Mouse (Mus musculus): Measurements from ENCODE around the gene Opcml. TPM values are rescaled to one million over a fixed set of nuclear protein-coding genes. Genes with fewer than 3 reads are reported as not detected.

Opcml gene
- polyA plus RNA-seq, 1 experiment = not detected

DNA sequence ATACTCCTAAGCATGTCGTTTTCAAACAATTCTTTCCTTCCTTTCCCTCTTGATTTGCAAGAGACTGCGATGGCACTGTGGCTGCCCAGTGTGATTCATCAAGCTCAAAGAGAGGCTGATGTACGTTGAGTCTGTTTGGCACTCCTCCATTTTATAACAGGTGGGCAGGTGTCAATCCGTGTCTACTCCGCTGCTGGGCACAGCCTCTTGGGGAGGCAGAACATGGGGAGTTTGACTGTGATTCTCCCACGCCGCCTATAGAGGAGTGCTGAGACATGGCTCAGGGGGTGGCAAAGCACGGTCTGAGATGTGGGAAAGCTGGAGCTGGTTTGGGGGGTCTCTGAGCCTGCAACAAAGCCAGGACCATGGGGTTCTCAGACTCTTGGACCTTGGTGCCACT lies 513.1 kb downstream of the Opcml start:
- Histone ChIP-seq H3K9ac (ENCODE audit: low read depth, poor library complexity, severe bottlenecking) (no peak overlapping the region), H3K9me3 (replicated peaks; ENCODE audit: control insufficient read depth, insufficient read depth, low read length, poor library complexity, severe bottlenecking) (no peaks in the 10 kb centered on the region), H3K27me3 (ENCODE audit: control insufficient read depth, insufficient read depth, low read length, poor library complexity, severe bottlenecking) (no peaks in the 10 kb centered on the region), H3K36me3 (ENCODE audit: control insufficient read depth, insufficient read depth, low read length, poor library complexity, severe bottlenecking) (no peaks in the 10 kb centered on the region), H3K4me3 (ENCODE audit: low read depth, low read length) (no peak overlapping the region), H3K27ac (ENCODE audit: insufficient read depth, low read length) (no peak overlapping the region), H3K4me1 (ENCODE audit: control insufficient read depth, insufficient read depth, low read length) (no peaks in the 10 kb centered on the region)
- no peak for TF ChIP-seq POLR2A (IDR thresholded peaks at IDR 0.05; ENCODE audit: insufficient read depth, low read length)
- TF ChIP-seq CTCF (IDR thresholded peaks at IDR 0.05; ENCODE audit: low read depth, low read length) = no peak
- TF ChIP-seq EP300 (IDR thresholded peaks at IDR 0.05; ENCODE audit: insufficient read depth, low read depth, low read length) = no peak

DNA sequence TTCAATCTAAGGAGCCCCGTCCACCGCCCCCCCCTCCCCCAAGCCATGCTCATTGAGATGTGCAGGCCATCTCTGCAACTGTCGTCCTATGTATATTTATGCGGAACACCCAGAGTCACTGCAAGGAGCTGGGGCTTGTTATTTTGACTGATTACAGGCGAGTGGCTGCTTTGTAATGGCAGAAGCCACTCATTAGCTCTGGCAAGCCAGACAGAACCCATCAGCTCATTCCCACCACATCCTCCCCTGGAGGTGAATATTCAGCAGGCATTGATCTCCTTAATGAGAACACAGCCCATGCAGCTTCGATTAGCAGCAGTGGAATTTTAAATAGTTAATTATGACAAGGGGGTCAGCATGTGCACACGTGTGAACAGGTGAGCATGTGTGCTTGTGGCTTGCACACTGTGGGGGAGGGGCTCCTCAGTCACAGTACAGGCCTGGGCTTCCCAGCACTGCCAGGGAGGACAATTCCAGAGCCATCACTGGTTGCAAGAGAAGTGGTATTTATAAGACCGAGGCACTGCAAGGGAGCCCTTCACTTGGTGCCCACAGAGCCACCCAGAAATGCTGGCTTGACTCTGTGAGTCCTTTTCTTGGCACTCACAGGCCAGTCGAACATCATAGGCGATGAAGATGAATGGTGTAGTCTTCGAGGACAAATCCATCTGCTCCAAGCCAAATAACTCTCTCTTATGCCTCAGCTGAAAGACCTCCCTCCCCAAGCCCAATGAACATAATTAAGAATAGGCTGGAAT lies 516.0 kb downstream of the Opcml start:
- Histone ChIP-seq H3K9me3 (replicated peaks; ENCODE audit: control insufficient read depth, insufficient read depth, low read length, poor library complexity, severe bottlenecking) (0 out of 2 replicates have a peak, but pooled peaks cover 2% of the 10 kb centered on the region), H3K27me3 (ENCODE audit: control insufficient read depth, insufficient read depth, low read length, poor library complexity, severe bottlenecking) (no peaks in the 10 kb centered on the region), H3K36me3 (ENCODE audit: control insufficient read depth, insufficient read depth, low read length, poor library complexity, severe bottlenecking) (no peaks in the 10 kb centered on the region), H3K27ac (ENCODE audit: insufficient read depth, low read length) (no peak overlapping the region), H3K4me3 (ENCODE audit: low read depth, low read length) (no peak overlapping the region), H3K4me1 (ENCODE audit: control insufficient read depth, insufficient read depth, low read length) (no peaks in the 10 kb centered on the region), H3K9ac (ENCODE audit: low read depth, poor library complexity, severe bottlenecking) (no peak overlapping the region)
- TF ChIP-seq CTCF (IDR thresholded peaks at IDR 0.05; ENCODE audit: low read depth, low read length) (no peak), POLR2A (IDR thresholded peaks at IDR 0.05; ENCODE audit: insufficient read depth, low read length) (no peak), EP300 (IDR thresholded peaks at IDR 0.05; ENCODE audit: insufficient read depth, low read depth, low read length) (no peak)

DNA sequence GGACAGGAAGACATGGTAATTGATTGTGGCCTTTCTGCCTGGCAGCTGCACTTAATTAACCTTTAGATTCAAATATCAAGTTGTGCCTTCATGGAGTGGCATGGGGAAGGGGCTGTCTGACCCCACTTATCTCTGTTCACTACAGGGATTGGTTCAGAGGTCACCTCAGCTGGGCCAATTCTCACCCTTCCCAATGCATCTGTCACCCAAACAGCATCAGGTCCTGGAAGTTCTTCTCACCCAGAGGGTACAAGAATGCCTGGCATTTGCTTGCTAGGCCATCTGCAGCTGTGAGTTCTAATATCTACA lies 516.5 kb downstream of the Opcml start:
- H3K4me1 ChIP-seq (ENCODE audit: control insufficient read depth, insufficient read depth, low read length) = no peaks in the 10 kb centered on the region
- no peak overlapping the region for H3K27ac ChIP-seq (ENCODE audit: insufficient read depth, low read length)
- no peak overlapping the region for H3K4me3 ChIP-seq (ENCODE audit: low read depth, low read length)
- no peaks in the 10 kb centered on the region for H3K27me3 ChIP-seq (ENCODE audit: control insufficient read depth, insufficient read depth, low read length, poor library complexity, severe bottlenecking)
- TF ChIP-seq POLR2A (IDR thresholded peaks at IDR 0.05; ENCODE audit: insufficient read depth, low read length) (no peak), EP300 (IDR thresholded peaks at IDR 0.05; ENCODE audit: insufficient read depth, low read depth, low read length) (no peak), CTCF (IDR thresholded peaks at IDR 0.05; ENCODE audit: low read depth, low read length) (no peak)
- 0 out of 2 replicates have a peak, but pooled peaks cover 2% of the 10 kb centered on the region for H3K9me3 ChIP-seq (replicated peaks; ENCODE audit: control insufficient read depth, insufficient read depth, low read length, poor library complexity, severe bottlenecking)
- H3K36me3 ChIP-seq (ENCODE audit: control insufficient read depth, insufficient read depth, low read length, poor library complexity, severe bottlenecking) = no peaks in the 10 kb centered on the region
- H3K9ac ChIP-seq (ENCODE audit: low read depth, poor library complexity, severe bottlenecking) = no peak overlapping the region

DNA sequence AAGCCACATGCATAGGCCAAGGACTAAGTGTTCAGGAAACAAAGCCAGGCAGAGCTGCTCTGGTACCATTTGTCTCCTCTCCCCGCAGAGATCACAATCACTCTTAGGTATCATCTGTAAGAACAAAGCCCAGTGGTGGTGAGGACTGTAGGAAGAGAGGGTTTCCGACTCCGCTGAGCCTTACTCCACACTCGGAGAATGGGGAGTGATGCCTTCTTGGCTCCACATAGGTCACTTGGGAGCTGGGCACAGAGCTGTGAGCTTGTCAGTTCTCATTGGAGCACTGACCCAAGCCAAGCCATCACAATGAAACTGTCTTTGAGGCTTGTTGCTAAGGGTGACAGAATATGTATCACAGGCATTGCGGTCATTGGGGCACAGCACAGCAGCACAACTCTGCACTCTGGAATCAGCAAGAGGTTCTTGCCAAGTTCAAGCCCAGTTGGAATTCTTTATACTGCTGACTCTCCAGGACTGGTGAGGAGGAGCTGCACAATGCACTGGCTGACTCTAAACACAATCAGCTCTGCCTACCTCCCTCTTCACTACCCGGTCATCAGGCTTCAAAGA lies 517.0 kb downstream of the Opcml start:
- Histone ChIP-seq H3K4me3 (ENCODE audit: low read depth, low read length) (no peak overlapping the region), H3K27ac (ENCODE audit: insufficient read depth, low read length) (no peak overlapping the region), H3K9ac (ENCODE audit: low read depth, poor library complexity, severe bottlenecking) (no peak overlapping the region), H3K36me3 (ENCODE audit: control insufficient read depth, insufficient read depth, low read length, poor library complexity, severe bottlenecking) (no peaks in the 10 kb centered on the region), H3K9me3 (replicated peaks; ENCODE audit: control insufficient read depth, insufficient read depth, low read length, poor library complexity, severe bottlenecking) (0 out of 2 replicates have a peak, but pooled peaks cover 2% of the 10 kb centered on the region), H3K27me3 (ENCODE audit: control insufficient read depth, insufficient read depth, low read length, poor library complexity, severe bottlenecking) (no peaks in the 10 kb centered on the region), H3K4me1 (ENCODE audit: control insufficient read depth, insufficient read depth, low read length) (no peaks in the 10 kb centered on the region)
- TF ChIP-seq POLR2A (IDR thresholded peaks at IDR 0.05; ENCODE audit: insufficient read depth, low read length) (no peak), CTCF (IDR thresholded peaks at IDR 0.05; ENCODE audit: low read depth, low read length) (no peak), EP300 (IDR thresholded peaks at IDR 0.05; ENCODE audit: insufficient read depth, low read depth, low read length) (no peak)

DNA sequence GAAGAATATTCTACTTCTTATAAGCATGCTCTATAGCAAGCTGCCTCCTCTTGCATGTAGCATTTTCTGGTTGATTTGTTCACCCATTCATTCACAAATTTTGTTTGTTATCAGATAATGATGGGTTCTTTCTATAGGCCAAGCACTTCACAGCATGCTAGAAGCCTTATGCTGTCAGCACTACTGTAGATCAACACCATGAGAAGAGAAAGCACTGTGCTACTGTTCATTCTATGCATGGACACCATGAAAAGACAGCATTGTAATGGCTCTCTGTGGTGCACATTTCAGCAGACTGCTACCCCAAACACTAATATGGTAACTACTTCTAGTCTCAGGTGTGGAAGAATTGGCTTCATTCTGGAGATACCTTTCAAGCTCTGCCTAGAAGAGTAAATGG lies 527.3 kb downstream of the Opcml start:
- H3K27ac ChIP-seq (ENCODE audit: insufficient read depth, low read length) = no peak overlapping the region
- no peaks in the 10 kb centered on the region for H3K9me3 ChIP-seq (replicated peaks; ENCODE audit: control insufficient read depth, insufficient read depth, low read length, poor library complexity, severe bottlenecking)
- TF ChIP-seq EP300 (IDR thresholded peaks at IDR 0.05; ENCODE audit: insufficient read depth, low read depth, low read length) = no peak
- no peak for TF ChIP-seq CTCF (IDR thresholded peaks at IDR 0.05; ENCODE audit: low read depth, low read length)
- TF ChIP-seq POLR2A (IDR thresholded peaks at IDR 0.05; ENCODE audit: insufficient read depth, low read length) = no peak
- H3K4me3 ChIP-seq (ENCODE audit: low read depth, low read length) = no peak overlapping the region
- H3K27me3 ChIP-seq (ENCODE audit: control insufficient read depth, insufficient read depth, low read length, poor library complexity, severe bottlenecking) = no peaks in the 10 kb centered on the region
- no peaks in the 10 kb centered on the region for H3K4me1 ChIP-seq (ENCODE audit: control insufficient read depth, insufficient read depth, low read length)
- no peaks in the 10 kb centered on the region for H3K36me3 ChIP-seq (ENCODE audit: control insufficient read depth, insufficient read depth, low read length, poor library complexity, severe bottlenecking)
- no peak overlapping the region for H3K9ac ChIP-seq (ENCODE audit: low read depth, poor library complexity, severe bottlenecking)

DNA sequence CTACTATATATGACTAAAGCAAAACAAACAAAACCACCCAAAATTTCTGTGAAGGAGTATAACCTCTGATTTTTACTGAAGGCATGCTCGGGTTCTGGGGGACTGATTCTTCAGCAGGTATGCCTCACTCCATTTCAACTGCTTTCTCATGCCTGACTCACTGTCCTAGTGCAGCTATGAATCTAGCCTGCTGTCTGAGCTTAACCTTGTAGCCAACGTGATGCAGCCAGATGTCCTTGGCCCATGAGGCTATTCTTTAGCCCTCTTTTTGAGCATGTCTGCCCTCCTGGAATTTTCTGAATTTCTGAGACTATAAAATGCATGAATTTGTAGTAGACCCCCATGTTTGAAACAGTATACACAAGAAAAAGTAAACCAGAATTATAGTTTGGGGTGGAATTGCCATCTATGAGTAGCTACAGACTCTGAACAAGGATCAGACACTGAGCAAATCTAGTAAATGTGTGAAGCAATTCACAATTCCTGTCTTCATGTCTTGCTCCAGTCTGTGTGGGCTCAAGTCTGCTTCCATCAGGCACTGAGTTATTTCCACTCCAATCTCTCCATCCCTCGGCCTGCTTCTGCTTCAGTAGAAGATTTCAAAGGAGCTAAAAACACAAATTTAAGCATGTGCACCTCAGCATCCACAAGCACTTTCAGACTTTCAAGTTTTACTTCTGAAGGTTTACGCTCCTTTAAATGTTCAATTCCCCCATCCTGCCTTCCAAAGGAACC lies 528.6 kb downstream of the Opcml start:
- Histone ChIP-seq H3K4me1 (ENCODE audit: control insufficient read depth, insufficient read depth, low read length) (no peaks in the 10 kb centered on the region), H3K36me3 (ENCODE audit: control insufficient read depth, insufficient read depth, low read length, poor library complexity, severe bottlenecking) (no peaks in the 10 kb centered on the region), H3K27ac (ENCODE audit: insufficient read depth, low read length) (no peak overlapping the region), H3K9me3 (replicated peaks; ENCODE audit: control insufficient read depth, insufficient read depth, low read length, poor library complexity, severe bottlenecking) (no peaks in the 10 kb centered on the region), H3K9ac (ENCODE audit: low read depth, poor library complexity, severe bottlenecking) (no peak overlapping the region), H3K27me3 (ENCODE audit: control insufficient read depth, insufficient read depth, low read length, poor library complexity, severe bottlenecking) (no peaks in the 10 kb centered on the region), H3K4me3 (ENCODE audit: low read depth, low read length) (no peak overlapping the region)
- no peak for TF ChIP-seq EP300 (IDR thresholded peaks at IDR 0.05; ENCODE audit: insufficient read depth, low read depth, low read length)
- no peak for TF ChIP-seq POLR2A (IDR thresholded peaks at IDR 0.05; ENCODE audit: insufficient read depth, low read length)
- no peak for TF ChIP-seq CTCF (IDR thresholded peaks at IDR 0.05; ENCODE audit: low read depth, low read length)

All from ES-Bruce4 (cell line).